Mouse (Mus musculus) cerebellum, postnatal 4 days (tissue): ENCODE results near the gene Gm14305.
"Not testable (repeated sequence)": the region's sequence is repeated elsewhere in the genome, so short reads cannot be mapped to it uniquely, and the experiment has no call there.

ENCODE experiments used
- DNase-seq, 2 experiments: peaks; one replicate each; pipeline ENCODE4 v3.0.0; 2022; ENCODE audit warnings: low spot score in 2 of 2, mixed read lengths in 1 of 2

Gm14305 gene

GRCm38 (mm10) chr2:176708051-176708450 is at the start of gene Gm14305:
Gene Gm14305 (plus strand): TSS chr2:176708328.
- not testable (repeated sequence) for DNase-seq

- not testable (repeated sequence) for DNase-seq
Observed at GRCm38 (mm10) chr2:176670222-176670621, 37.9 kb upstream of the Gm14305 start, which contains the start of gene Zfp973. Gene Zfp973 (plus strand): TSS chr2:176670522.
